7 mouse cellular contexts compared by ENCODE assay signal in the genomic region with DNA sequence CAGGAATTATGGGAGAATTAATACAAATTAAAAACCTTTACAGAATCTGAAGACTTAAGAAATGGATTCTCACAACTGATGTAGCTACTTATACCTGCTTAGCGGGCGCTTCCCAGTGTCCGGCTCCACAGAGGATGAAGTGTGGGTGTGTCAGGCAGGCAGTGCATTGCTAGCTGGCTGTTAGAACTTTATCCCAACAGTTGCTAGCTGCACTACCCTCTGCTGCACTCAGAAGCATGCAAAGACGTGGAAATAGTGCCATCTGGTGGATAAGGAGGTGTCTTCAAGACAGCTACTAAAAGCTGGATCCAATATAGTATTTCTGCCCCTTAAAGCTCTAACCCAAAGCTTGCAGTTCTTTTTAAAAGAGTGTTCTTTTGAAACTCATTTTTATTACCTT. TPM values are rescaled to one million over a fixed set of nuclear protein-coding genes. Genes with fewer than 3 reads are reported as not detected.
DNase-seq lines count a peak whose midpoint lies in the region.

No protein-coding gene starts in this region.

- intact Hi-C loops in gastrocnemius, postnatal 14 days (cut with DNase I; ENCODE audit: low total_unique reads), result no loop called here

- no peaks in the 10 kb centered on the region for H3K9me3 ChIP-seq in megakaryocyte, embryonic 14.5 days

- peak; percentile 32 to 66 for DNase-seq in adrenal gland, adult 18-20 months (ENCODE audit: low spot score in 2 of 2)
- peak; percentile 98 for DNase-seq in embryo, embryonic 10 days (ENCODE audit: low spot score)
- DNase-seq in gastrocnemius, postnatal 14 days, result peak; percentile 53
- DNase-seq in induced T-regulatory cell, adult 2 months (ENCODE audit: low read depth), result peak; percentile 95
- DNase-seq in left cerebral cortex, adult 8-10 months (ENCODE audit: low spot score in 2 of 2), result peak; percentile 26 to 41
- DNase-seq in right cerebral cortex, postnatal 25 days, result peak; percentile 54

- peaks cover 38% of the 10 kb centered on the region for H3K4me1 ChIP-seq in megakaryocyte, embryonic 14.5 days

- no peaks in the 10 kb centered on the region for H3K36me3 ChIP-seq in megakaryocyte, embryonic 14.5 days (replicated peaks; ENCODE audit: low read length)

- peak overlapping the region; percentile 91 for H3K4me3 ChIP-seq in megakaryocyte, embryonic 14.5 days (replicated peaks)

- H3K27me3 ChIP-seq in megakaryocyte, embryonic 14.5 days (replicated peaks), result peaks cover 62% of the 10 kb centered on the region

RNA-seq across cellular contexts. Expression of a gene that starts 0.9 kb away (rescaled TPM):
- total RNA-seq in adrenal gland, adult 18-20 months (2021), result not detected
- not detected for total RNA-seq in gastrocnemius, postnatal 14 days (2021)
- total RNA-seq in left cerebral cortex, adult 8-10 months (2022), result not detected
- polyA plus RNA-seq in megakaryocyte, embryonic 14.5 days (2012; ENCODE audit: insufficient read depth, low replicate concordance), result not detected in 2 replicates

RNA-seq across cellular contexts. Expression of a gene that starts 10.4 kb away (rescaled TPM):
- 10 to 100 TPM; 80.7 to 85.7 TPM for total RNA-seq in adrenal gland, adult 18-20 months (2021)
- total RNA-seq in gastrocnemius, postnatal 14 days (2021), result 10 to 100 TPM; 20.8 to 27.5 TPM
- total RNA-seq in left cerebral cortex, adult 8-10 months (2022), result 1 to 10 TPM; 4.3 to 8.4 (median 6.3) TPM
- not detected in 2 replicates for polyA plus RNA-seq in megakaryocyte, embryonic 14.5 days (2012; ENCODE audit: insufficient read depth, low replicate concordance)

RNA-seq across cellular contexts. Expression of a gene that starts 42.2 kb away (rescaled TPM):
- not detected for total RNA-seq in adrenal gland, adult 18-20 months (2021)
- not detected for total RNA-seq in gastrocnemius, postnatal 14 days (2021)
- 1 to 10 TPM in 1 of 4 experiments, under 1 TPM in 3; 0.74 to 1.3 (median 0.86) TPM for total RNA-seq in left cerebral cortex, adult 8-10 months (2022)
- not detected in 2 replicates for polyA plus RNA-seq in megakaryocyte, embryonic 14.5 days (2012; ENCODE audit: insufficient read depth, low replicate concordance)

RNA-seq across cellular contexts. Expression of a gene that starts 48.2 kb away (rescaled TPM):
- total RNA-seq in adrenal gland, adult 18-20 months (2021), result under 1 TPM; 0.42 to 0.89 TPM
- total RNA-seq in gastrocnemius, postnatal 14 days (2021), result under 1 TPM in 1 of 2 experiments, not detected in 1; 0.18 TPM
- 1 to 10 TPM; 1.8 to 3.6 (median 3.1) TPM for total RNA-seq in left cerebral cortex, adult 8-10 months (2022)
- polyA plus RNA-seq in megakaryocyte, embryonic 14.5 days (2012; ENCODE audit: insufficient read depth, low replicate concordance), result 0.67 TPM in 1 of 2 replicates, not detected in the other

Comparison
In these comparisons a context has a peak if more than half of its experiments do, and no peak if none do; other contexts are left out.
1. Peak in every context shown above with its lines: DNase-seq and H3K4me3 ChIP-seq.
2. DNase-seq: peak in every context shown above with its lines; median percentile 98 in embryo, embryonic 10 days; 95 in induced T-regulatory cell, adult 2 months; 54 in right cerebral cortex, postnatal 25 days; 53 in gastrocnemius, postnatal 14 days; 49 in adrenal gland, adult 18-20 months; 34 in left cerebral cortex, adult 8-10 months.